Mouse (Mus musculus) monocyte, adult 59 days (primary cell): ENCODE results near the gene Vamp2. TPM values are rescaled to one million over a fixed set of nuclear protein-coding genes. Genes with fewer than 3 reads are reported as not detected.

ENCODE experiments used
- total RNA-seq, 2 experiments: library from RNA; stranded (reverse); gene quantifications; one replicate each; pipeline ENCODE4 v1.2.4; 2023

Vamp2 gene
- total RNA-seq = 100 to 1,000 TPM; 151 to 170 TPM

GRCm38 (mm10) chr11:69088103-69088855 is at the start of gene Vamp2:
Vamp2 (plus strand) TSS chr11:69088490.

GRCm38 (mm10) chr11:69045531-69046394 is 42.5 kb upstream of the Vamp2 start, which contains the start of gene Aurkb:
Aurkb (plus strand) TSS chr11:69045647.

DNA sequence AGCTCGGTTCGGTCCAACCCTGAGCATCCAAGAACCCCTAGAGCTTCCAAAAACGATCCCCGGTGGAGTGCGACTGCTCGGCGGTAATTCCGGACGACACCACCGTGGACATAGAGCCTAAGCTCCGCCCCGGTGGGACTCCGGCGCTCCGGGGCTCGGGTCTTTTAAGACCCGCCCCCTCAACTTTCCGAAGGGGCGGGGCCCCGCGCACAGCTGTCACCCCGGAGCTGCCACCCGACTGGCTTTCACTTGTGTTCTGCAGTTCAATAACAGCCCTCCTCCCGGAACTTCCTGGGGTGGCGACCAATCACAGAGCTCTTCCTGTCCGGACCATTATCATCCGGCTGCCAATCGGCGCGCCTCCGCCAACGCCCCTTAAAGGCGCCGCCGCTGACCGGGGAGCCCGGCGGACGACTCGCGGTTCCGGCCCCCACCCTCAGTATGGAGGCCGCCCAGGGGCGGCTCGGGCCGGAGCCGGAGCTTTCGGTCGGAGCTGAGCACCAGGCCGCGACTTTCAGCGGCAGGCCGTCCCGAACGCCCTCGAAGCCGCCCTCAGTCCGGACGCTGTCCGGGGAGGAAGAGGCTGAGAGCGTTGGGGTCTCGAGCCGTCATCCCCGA is 28.8 kb upstream of the Vamp2 start, which contains the start of gene Borcs6:
TSS of gene Borcs6 (plus strand) at position 361 of the 618 bp plus-strand sequence.

GRCm38 (mm10) chr11:69070590-69071222 is 17.6 kb upstream of the Vamp2 start, which contains the start of gene Tmem107:
Tmem107 (plus strand) TSS chr11:69070806.

GRCm38 (mm10) chr11:69094697-69095429 is 6.6 kb downstream of the Vamp2 start, which contains the start of gene Per1:
Per1 (plus strand) TSS chr11:69095217.

DNA sequence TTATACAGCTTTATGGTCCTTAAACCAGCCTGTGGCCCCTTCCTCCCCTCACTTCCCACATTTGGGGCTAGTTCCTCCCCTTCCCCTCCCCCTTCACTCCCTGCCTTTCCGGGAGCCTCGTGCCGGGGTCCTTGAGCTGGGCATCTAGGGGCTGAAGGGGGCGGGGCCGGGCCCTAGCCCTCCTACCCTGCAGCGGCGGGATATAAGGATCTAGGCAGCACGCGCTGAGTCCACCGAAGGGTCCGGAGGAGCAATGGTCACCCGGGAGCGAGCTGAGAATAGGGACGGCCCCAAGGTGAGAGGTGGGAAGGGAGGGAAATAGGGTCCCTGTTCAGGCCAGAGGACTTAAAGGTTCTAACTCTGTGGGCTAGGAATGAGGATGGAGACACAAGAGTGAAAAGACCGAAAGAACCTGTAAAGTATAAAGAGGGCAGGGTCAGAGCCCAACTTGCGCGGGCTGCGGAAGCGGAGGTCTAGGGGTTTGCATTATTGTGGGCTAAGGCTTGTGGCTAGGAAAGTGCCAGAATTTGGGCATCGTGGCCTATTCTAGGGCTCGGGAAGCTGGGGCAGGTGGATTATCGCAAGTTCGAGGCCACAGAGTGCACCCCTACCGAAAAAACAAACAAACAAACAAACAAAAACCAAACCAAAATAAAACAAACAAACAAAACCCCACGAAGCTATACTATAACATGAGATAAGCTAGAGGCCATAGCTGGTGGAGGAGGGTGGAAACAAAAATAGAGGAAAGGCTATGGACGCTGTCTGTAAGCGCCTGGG is 32.1 kb downstream of the Vamp2 start, which contains the start of gene Hes7:
TSS of gene Hes7 (plus strand) at position 184 of the 780 bp plus-strand sequence.

DNA sequence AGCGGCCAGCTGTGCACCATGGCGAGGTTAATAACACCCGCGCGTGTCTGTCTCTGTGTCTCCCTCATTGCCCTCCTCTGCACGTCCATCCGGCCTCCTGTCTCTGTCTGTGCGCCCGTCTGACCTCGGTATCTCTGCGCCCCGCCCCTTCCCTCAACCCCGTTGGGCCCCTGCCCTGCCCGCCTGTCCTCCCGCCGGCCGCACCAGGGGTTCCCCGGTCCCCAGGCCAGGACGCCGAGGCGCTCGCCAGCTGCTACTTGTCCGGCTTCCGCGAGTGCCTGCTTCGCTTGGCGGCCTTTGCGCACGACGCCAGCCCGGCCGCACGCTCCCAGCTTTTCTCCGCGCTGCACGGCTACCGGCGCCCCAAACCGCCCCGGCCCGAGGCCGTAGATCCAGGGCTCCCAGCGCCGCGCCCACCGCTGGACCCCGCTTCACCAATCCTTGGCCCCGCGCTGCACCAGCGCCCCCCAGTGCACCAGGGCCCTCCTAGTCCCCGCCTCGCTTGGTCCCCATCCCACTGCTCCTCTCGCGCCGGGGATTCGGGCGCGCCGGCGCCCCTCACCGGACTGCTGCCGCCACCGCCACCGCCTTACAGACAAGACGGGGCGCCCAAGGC is 34.2 kb downstream of the Vamp2 start, which contains the start of gene 9130213A22Rik:
TSS of gene 9130213A22Rik (minus strand) at position 254 of the 616 bp plus-strand sequence.

GRCm38 (mm10) chr11:69125852-69125918 is 37.4 kb downstream of the Vamp2 start, which contains the start of gene Aloxe3:
Aloxe3 (plus strand) TSS chr11:69125896.

Other genes starting within 250 kb of the Vamp2 start
- 100 to 1,000 TPM; 151 to 155 TPM for gene Ndel1, start 216.6 kb upstream of the Vamp2 start, total RNA-seq
- not detected for gene Rnf222, start 199.9 kb upstream of the Vamp2 start, total RNA-seq
- gene Rpl26, start 186.9 kb upstream of the Vamp2 start, total RNA-seq = 1,000 to 10,000 TPM; 1,720 to 1,823 TPM
- not detected for gene Odf4, start 161.4 kb upstream of the Vamp2 start, total RNA-seq
- not detected for gene Arhgef15, start 131.0 kb upstream of the Vamp2 start, total RNA-seq
- gene Slc25a35, start 120.4 kb upstream of the Vamp2 start, total RNA-seq = 1 to 10 TPM; 2.6 to 3.1 TPM
- gene Rangrf, start 113.3 kb upstream of the Vamp2 start, total RNA-seq = 1 to 10 TPM; 2.0 to 5.2 TPM
- gene Pfas, start 80.0 kb upstream of the Vamp2 start, total RNA-seq = 1 to 10 TPM; 7.9 to 8.6 TPM
- gene Ctc1, start 72.6 kb upstream of the Vamp2 start, total RNA-seq = 10 to 100 TPM; 27.8 to 30.5 TPM
- gene Aurkb, start 42.8 kb upstream of the Vamp2 start, total RNA-seq = 10 to 100 TPM; 12.5 to 13.0 TPM
- 10 to 100 TPM; 43.4 to 46.4 TPM for gene Borcs6, start 28.8 kb upstream of the Vamp2 start, total RNA-seq
- 1 to 10 TPM; 3.9 to 6.5 TPM for gene Tmem107, start 17.7 kb upstream of the Vamp2 start, total RNA-seq
- 100 to 1,000 TPM; 499 to 544 TPM for gene Per1, start 6.7 kb downstream of the Vamp2 start, total RNA-seq
- gene Hes7, start 31.9 kb downstream of the Vamp2 start, total RNA-seq = under 1 TPM in 1 of 2 experiments, not detected in 1; 0.45 TPM
- under 1 TPM; 0.31 to 0.55 TPM for gene 9130213A22Rik, start 34.1 kb downstream of the Vamp2 start, total RNA-seq
- gene Aloxe3, start 37.4 kb downstream of the Vamp2 start, total RNA-seq = under 1 TPM; 0.50 to 0.85 TPM
- not detected for gene Alox12b, start 68.5 kb downstream of the Vamp2 start, total RNA-seq
- 1 to 10 TPM in 1 of 2 experiments, under 1 TPM in 1; 0.94 to 2.2 TPM for gene Alox8, start 109.4 kb downstream of the Vamp2 start, total RNA-seq
- gene Gucy2e, start 148.5 kb downstream of the Vamp2 start, total RNA-seq = not detected
- gene Cntrob, start 235.3 kb downstream of the Vamp2 start, total RNA-seq = 10 to 100 TPM in 1 of 2 experiments, 1 to 10 TPM in 1; 9.4 to 15.2 TPM
- 10 to 100 TPM; 61.5 to 74.4 TPM for gene Trappc1, start 235.5 kb downstream of the Vamp2 start, total RNA-seq
- gene Kcnab3, start 237.8 kb downstream of the Vamp2 start, total RNA-seq = 1 to 10 TPM; 1.5 to 2.5 TPM